Comparison of ENCODE assay signal across 14 mouse cellular contexts in the genomic region with DNA sequence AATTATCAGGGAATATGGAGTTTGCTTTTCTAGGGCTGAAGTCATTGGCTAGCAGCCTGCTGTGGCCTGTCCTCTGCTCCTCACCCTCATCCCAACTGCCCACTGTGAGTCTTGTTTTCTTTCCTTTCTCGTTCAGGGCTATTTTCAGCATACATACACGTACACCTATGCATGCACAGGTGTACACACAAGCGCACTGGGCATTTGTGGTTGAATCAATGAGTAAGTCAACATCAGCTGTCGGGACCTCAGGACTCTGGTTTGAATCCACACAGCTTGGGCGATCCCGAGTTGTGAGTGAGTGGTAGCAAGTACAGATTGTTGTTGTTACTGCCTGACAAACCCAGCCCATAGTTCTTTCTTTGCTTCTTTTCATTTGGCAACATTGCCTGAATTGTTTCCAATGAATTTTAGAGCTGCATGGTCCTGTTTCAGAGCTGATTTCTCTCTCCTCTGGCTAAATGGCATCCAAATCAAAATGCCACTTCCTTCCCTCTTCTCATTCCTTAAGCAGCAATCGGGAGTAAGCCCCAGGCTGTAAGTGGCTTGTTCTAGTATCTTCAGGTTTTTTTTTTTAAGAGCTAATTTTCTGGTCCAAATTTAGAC.
"Had no signal": no experiment of that assay in that cellular context is flagged by ENCODE, and none has a peak within 500 bp of the region (broad histone marks: within the 10 kb centered on the region; RNA-seq: fewer than 3 reads in every experiment).

No protein-coding gene starts in this region.

- H3K4me3 ChIP-seq: kidney, embryonic 15.5 days; limb, embryonic 13.5 days; midbrain, embryonic 13.5 days; neural tube, embryonic 12.5 days had no signal

- H3K36me3 ChIP-seq: kidney, embryonic 15.5 days; limb, embryonic 13.5 days; midbrain, embryonic 13.5 days; neural tube, embryonic 12.5 days had no signal

- H3K4me2 ChIP-seq: kidney, embryonic 15.5 days; limb, embryonic 13.5 days; midbrain, embryonic 13.5 days; neural tube, embryonic 12.5 days had no signal

- DNase-seq: kidney, adult 2 months; kidney, postnatal 14 days; left cerebral cortex, postnatal 4 days; lung, adult 18-20 months; retina, postnatal 1 day; right cerebral cortex, postnatal 14 days; thymus, adult 18-20 months; thymus, postnatal 14 days had no signal

- H3K27me3 ChIP-seq: kidney, embryonic 15.5 days; limb, embryonic 13.5 days; midbrain, embryonic 13.5 days; neural tube, embryonic 12.5 days had no signal

- H3K27ac ChIP-seq: kidney, embryonic 15.5 days; limb, embryonic 13.5 days; liver, embryonic 14.5 days; midbrain, embryonic 13.5 days; neural tube, embryonic 12.5 days; stomach, postnatal 0 days had no signal

- H3K4me1 ChIP-seq: neural tube, embryonic 12.5 days had no signal

- H3K9ac ChIP-seq: kidney, embryonic 15.5 days; limb, embryonic 13.5 days; liver, embryonic 14.5 days; midbrain, embryonic 13.5 days; neural tube, embryonic 12.5 days had no signal

- ATAC-seq: midbrain, embryonic 13.5 days had no signal

- H3K9me3 ChIP-seq: kidney, embryonic 15.5 days; limb, embryonic 13.5 days; midbrain, embryonic 13.5 days; neural tube, embryonic 12.5 days had no signal
